Mouse (Mus musculus) erythroblast, embryonic 14.5 days (primary cell): ENCODE data around the gene Immp2l.

Source experiments
- GATA1 ChIP-seq: IDR thresholded peaks from 2 replicates; pipeline ENCODE4 v1.6.1; 2012; ENCODE audit warnings: low read length, inconsistent platforms, mixed read lengths
- TAL1 ChIP-seq: IDR thresholded peaks from 3 replicates; pipeline ENCODE4 v1.6.1; 2012; ENCODE audit warnings: low read length, inconsistent platforms, mixed read lengths

- no peak for TF ChIP-seq TAL1
- no peak for TF ChIP-seq GATA1
Observed at GRCm38 (mm10) chr12:41330988-41331671, 307.2 kb downstream of the Immp2l start.
